Mouse (Mus musculus) mature B cell (primary cell): Measurements from ENCODE around the gene Phactr1.

Experiments used
- in situ Hi-C: fragments of 300-500 bp; cut with MboI; formaldehyde crosslinking; loops from 2 replicates; pipeline ENCODE4 v1.14.3; 2019

The Phactr1 gene

GRCm38 (mm10) chr13:43032451-43032850 lies 352.0 kb downstream of the Phactr1 start:
- in situ Hi-C loops = no loop called here

DNA sequence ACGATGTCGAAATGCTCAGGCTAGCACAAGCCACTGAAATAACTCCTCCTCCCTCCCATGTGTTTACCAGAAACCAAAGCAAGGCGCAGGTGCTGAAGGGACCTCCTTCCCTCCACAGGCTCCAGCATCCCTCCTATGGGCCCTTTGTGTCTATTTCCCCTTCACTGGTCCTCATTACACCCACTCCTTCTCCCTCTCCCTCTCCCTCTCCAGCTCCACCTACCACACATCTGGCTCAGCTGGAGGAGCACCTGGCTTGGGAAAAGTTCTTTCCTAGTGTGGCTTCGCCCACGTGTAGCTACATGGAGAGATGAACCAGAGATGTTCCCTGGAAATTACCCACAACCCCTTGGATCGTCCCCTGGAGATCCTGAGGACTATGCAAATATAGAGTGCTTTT lies 356.1 kb downstream of the Phactr1 start:
- in situ Hi-C loops = no loop called here

GRCm38 (mm10) chr13:43042766-43043165 lies 362.3 kb downstream of the Phactr1 start:
- in situ Hi-C loops = no loop called here

DNA sequence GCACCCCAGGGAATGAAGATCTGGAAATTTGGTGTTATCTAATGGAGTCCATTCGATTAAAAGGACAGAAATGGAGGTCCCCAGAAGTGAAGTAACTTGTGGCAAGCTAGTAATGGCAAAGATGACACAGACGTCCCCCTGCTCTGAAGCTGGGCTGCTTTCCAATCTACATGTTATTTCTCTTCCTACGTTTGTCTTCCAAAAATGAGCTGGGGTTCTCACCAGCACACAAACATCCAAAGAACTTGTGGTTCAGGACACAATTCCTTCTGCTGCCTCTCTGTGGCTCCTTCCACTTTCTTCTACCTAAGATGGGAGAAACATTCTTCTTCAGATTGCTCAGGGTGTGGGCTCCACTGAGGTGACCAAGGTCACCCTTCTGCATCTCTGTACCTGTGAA lies 368.1 kb downstream of the Phactr1 start:
- in situ Hi-C loops = no loop called here

DNA sequence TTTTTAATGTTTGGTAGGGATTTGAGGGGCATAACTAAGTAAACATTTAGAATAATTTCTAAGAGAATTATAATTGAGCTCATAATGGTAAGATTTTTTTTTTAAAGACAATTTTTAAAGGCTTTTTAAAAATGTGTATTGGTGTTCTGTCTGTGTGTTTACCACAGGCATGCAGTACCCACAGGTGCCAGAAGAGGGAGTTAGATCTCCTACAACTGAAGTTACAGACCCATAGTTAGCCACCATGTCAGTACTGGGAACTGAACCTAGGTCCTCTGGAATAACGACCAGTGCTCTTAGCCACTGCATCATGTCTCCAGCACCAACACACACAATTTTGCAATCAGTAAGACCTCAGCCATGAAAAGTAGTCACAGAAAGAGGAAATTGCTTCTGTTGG lies 372.8 kb downstream of the Phactr1 start:
- in situ Hi-C loops = no loop called here

DNA sequence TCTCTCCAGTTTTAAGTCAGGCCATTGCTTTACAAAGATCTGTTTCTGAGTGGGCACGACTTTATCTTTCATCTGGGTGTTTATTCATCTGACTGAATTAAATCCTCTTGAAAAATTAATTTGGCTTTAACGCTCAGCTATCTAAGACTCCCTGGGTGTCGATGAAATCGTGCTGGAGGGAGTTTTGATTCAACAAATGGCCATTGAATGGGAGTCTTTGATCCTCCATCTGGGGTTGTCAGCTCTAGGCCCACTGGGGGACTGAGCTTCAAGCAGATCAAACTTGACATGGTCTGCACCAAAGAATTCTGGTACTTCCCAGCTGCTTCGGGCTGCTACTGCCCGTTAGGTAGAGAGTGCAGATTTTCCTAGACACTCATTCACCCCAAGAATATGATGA lies 374.7 kb downstream of the Phactr1 start:
- in situ Hi-C loops = no loop called here

GRCm38 (mm10) chr13:43057104-43057503 lies 376.7 kb downstream of the Phactr1 start:
- in situ Hi-C loops = no loop called here

- in situ Hi-C loops = no loop called here
Measured at GRCm38 (mm10) chr13:43063355-43063754, 382.9 kb downstream of the Phactr1 start.

- in situ Hi-C loops = no loop called here
Measured at GRCm38 (mm10) chr13:43068716-43069265, 388.4 kb downstream of the Phactr1 start.

DNA sequence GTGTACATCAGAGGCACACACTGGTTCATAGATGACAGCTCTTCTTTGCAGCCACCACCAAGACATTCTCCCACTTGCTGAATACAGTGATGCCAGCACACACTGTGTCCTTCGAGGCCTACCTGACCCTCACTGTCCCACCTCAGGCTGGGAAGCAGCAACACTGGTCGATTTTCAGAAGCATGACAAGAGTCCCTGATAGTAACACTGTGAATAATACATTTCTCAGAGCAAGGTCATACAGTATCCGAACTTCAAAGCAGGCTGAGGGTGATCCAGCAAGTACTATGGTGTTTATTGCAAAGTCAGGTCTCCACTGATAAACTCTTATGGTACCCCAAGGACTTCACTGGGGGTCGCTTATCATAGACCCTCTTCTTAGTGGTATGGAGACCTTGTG lies 390.1 kb downstream of the Phactr1 start:
- in situ Hi-C loops = no loop called here

DNA sequence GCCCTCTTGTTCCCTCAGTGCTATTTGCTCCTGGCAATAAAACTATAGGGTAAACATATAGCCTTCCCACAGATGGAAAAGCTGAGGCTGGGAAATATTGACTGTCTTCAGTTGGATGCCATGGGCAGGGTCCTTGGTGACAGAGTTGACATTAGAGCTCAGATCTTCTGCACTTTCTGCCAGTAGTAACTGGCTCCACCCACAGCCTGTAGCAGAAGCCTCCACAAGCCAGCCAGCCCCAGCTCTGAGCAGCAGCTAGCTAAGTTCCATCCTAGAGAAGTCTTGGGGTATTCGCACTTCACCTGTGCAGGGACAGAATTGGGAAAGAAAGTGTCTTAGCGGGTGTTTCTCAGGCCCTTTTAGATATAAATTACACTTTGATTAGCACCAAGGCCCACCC lies 390.5 kb downstream of the Phactr1 start:
- in situ Hi-C loops = no loop called here

DNA sequence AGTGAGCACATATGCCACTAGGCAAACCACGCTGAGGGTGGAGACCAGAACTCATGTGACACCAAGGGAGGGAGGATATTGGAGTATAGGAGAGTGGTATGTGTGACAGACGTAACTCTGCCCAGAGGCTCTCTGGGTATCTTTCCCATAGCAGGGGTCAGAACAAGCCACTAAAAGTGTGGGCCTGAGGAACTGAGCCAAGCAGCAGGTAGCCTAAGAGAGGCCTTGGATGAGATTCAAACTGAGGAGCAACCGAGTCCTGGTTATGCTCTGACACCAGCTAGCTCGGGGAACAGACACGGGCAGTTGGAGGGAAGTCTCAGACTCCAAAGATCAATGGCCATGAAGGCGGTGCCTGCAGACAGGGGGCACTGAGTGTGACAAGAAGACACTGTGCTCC lies 395.0 kb downstream of the Phactr1 start:
- in situ Hi-C loops = no loop called here

DNA sequence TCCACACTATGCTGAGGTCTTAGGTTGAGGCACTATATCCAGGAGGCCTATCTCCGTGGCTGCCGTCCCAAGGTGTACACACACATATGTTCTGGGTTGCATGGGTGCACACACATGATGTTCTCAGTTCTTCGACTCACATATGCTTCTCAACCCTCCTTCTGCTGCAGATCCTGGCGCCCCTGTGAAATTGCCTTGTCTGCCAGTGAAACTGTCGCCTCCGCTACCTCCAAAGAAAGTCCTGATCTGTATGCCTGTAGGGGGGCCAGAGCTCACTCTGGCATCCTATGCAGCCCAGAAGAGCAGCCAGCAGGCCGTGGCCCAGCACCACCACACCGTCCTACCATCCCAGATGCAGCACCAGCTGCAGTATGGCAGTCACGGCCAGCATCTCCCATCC lies 397.1 kb downstream of the Phactr1 start:
- in situ Hi-C loops = no loop called here

DNA sequence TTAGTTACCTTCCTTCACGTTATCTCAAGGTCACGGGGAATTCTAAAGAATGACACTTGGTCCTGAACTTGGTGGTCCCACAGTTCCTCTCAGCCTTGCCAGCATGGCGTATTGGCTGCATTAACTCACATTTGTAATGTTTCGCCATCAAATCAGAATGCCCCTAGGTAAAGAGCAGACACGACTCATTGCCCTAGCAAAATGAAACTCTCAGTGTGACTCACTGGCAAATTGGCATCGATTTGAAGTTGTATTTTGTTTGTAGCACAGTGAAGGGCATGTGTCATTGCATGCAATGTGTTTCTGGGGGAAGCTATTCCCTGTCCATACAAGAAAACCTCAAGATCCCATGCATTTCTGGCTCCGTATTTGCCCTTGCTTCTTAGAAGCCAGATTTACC lies 404.8 kb downstream of the Phactr1 start:
- in situ Hi-C loops = no loop called here

DNA sequence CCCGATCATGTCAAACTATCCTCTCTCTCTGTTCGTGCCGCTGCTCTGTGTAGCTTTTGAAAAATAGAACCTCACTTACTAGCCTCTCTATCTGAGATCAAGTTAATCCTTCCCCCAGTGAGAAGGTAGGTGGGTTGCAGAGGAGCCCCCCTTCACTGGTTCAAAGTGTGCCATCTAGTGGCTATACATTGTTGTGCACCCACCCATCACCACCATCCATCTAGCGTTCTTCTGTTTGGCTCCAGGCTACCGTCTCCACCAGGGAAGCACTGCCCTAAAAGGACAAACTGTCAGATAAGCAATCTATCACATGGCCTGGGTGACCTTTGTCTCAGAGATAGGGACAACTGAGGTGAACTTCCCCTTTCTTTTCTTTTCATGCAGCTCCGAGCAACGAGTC lies 413.9 kb downstream of the Phactr1 start:
- in situ Hi-C loops = no loop called here

GRCm38 (mm10) chr13:43102943-43103342 lies 422.5 kb downstream of the Phactr1 start:
- in situ Hi-C loops = no loop called here

GRCm38 (mm10) chr13:43104496-43104895 lies 424.1 kb downstream of the Phactr1 start:
- in situ Hi-C loops = no loop called here

GRCm38 (mm10) chr13:43112280-43112679 lies 431.9 kb downstream of the Phactr1 start:
- in situ Hi-C loops = no loop called here

DNA sequence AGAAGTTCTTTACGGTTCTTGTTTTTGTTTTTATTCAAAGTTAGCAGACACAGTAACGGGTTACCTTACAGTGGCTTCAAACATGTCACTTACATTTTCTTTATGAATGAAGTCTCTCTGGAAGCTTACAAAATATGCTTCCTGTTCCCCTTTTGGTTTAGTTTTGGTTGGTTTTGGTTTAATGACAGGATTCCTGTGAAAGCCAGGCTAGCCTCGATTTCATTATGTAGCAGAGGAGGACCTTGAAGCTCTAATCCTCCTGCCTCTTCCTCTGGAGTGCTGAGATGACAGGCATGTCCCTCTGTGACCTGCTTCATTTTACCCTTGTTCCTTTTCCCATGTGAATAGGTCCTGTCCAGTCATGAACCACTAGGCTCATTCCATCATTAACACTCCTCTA lies 432.3 kb downstream of the Phactr1 start:
- in situ Hi-C loops = no loop called here

DNA sequence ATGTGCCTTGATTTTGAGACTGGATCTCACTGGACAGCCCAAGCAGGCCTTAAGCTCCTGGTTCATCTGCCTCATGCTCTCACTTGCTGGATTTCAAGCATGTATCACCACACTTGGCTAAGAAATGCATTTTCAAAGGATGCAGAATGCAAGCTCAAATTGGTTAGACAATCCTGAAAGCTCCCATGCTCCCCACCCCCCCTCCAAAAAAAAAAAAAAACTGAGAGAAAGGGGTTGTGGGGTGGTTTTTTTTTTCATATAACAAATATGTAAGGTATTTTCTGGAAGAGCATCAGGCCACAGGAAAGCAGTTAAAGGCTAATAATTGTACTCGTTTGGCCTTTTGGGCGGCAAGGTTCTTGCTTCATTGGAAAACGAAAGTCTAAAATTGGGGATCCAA lies 432.7 kb downstream of the Phactr1 start:
- in situ Hi-C loops = no loop called here

- in situ Hi-C loops = no loop called here
Measured at GRCm38 (mm10) chr13:43122306-43123070, 442.1 kb downstream of the Phactr1 start.

DNA sequence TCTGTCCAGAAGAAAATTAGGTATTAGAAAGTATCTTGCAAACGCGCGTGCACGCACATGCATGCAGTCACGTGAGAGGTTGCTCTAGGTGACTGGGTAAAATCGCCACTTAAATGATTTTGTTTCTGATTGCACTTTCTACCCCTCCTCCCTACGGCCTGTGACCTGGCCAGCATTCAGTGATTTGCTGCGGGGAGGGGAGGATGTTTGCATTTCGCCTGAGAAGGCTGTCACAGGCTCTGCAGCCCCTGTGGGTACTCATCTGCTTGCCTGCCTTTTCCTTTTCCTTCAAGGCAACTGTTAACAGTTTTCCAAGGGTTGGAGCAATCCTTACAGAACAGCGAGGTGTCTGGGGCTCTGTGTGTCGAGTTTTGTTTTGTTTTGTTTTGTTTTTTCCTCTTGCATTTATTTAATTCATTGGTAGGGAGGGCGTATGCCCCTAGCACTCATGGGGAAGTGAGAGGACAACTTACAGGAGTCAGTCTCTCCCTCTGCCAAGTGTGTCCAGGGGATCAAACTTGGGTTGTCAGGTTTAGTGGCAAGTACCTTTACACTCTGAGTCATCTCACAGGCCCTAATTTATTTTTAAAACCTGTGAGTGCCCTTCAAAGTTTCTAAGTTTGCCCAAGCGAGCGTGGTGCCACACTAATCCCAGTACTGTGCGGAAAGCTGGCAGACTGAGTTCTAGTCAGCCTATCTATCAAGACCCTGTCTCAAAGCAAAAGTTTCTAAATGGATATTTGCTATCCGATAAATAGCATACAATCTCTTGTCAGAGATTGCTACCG lies 443.7 kb downstream of the Phactr1 start:
- in situ Hi-C loops = no loop called here

GRCm38 (mm10) chr13:43124683-43125074 lies 444.3 kb downstream of the Phactr1 start:
- in situ Hi-C loops = no loop called here
